8 mouse cellular contexts compared by ENCODE assay signal in genomic region chr1:74284543-74285160, GRCm38 (mm10). TPM values are rescaled to one million over a fixed set of nuclear protein-coding genes. Genes with fewer than 3 reads are reported as not detected.
DNase-seq lines count a peak whose midpoint lies in the region; ATAC-seq and TF ChIP-seq lines count a peak whose summit lies in the region.

TSS of gene Aamp (minus strand) at chr1:74284738.
TSS of gene Pnkd (plus strand) at chr1:74284930.

- TF ChIP-seq CTCF in heart, adult 2 months (IDR thresholded peaks at IDR 0.05): peak; percentile 55

- H3K79me2 ChIP-seq in heart, adult 2 months (replicated peaks; ENCODE audit: control insufficient read depth, insufficient read depth, low read length): no peaks in the 10 kb centered on the region

- peak within 1 kb of the TSS; percentile 85 for H3K4me2 ChIP-seq in embryonic facial prominence, embryonic 14.5 days (ENCODE audit: low read depth, low read length)
- H3K4me2 ChIP-seq in limb, embryonic 13.5 days (replicated peaks): peak within 1 kb of the TSS; percentile 88
- peak within 1 kb of the TSS; percentile 93 for H3K4me2 ChIP-seq in midbrain, embryonic 16.5 days (ENCODE audit: low read length)

- H3K27ac ChIP-seq in embryonic facial prominence, embryonic 14.5 days (replicated peaks; ENCODE audit: low read depth, low read length): peak within 1 kb of the TSS; percentile 85
- H3K27ac ChIP-seq in heart, adult 2 months: peak within 1 kb of the TSS; percentile 91
- H3K27ac ChIP-seq in limb, embryonic 13.5 days: peak within 1 kb of the TSS; percentile 84
- peak within 1 kb of the TSS; percentile 76 for H3K27ac ChIP-seq in midbrain, embryonic 16.5 days (ENCODE audit: low read length)

- no peaks in the 10 kb centered on the region for H3K27me3 ChIP-seq in embryonic facial prominence, embryonic 14.5 days (replicated peaks; ENCODE audit: control insufficient read depth, insufficient read depth, low read length)
- H3K27me3 ChIP-seq in heart, adult 2 months (ENCODE audit: control insufficient read depth, insufficient read depth, low read length): no peaks in the 10 kb centered on the region
- H3K27me3 ChIP-seq in limb, embryonic 13.5 days: no peaks in the 10 kb centered on the region
- H3K27me3 ChIP-seq in midbrain, embryonic 16.5 days (ENCODE audit: control insufficient read depth, insufficient read depth, low read depth, low read length): no peaks in the 10 kb centered on the region

- peak; percentile 100 for DNase-seq in 3T3-L1 (ENCODE audit: low read depth, low spot score)
- DNase-seq in adrenal gland, postnatal 4 days (ENCODE audit: low spot score in 2 of 2): peak; percentile 88 to 98
- peak; percentile 100 for DNase-seq in embryonic facial prominence, embryonic 14.5 days (ENCODE audit: low spot score)
- peak; percentile 98 to 100 for DNase-seq in heart, adult 2 months
- DNase-seq in kidney, adult 8-10 months: peak; percentile 100
- DNase-seq in spleen, postnatal 10 days (ENCODE audit: low spot score in 2 of 2): peak; percentile 97 to 100

- TF ChIP-seq EP300 in heart, adult 2 months (IDR thresholded peaks at IDR 0.05; ENCODE audit: insufficient read depth, low read depth, low read length): peak; percentile 55; the same call in 1 of the 2 replicates

- H3K4me3 ChIP-seq in embryonic facial prominence, embryonic 14.5 days (ENCODE audit: low read depth, low read length): peak within 1 kb of the TSS; percentile 90
- peak within 1 kb of the TSS; percentile 83 for H3K4me3 ChIP-seq in heart, adult 2 months
- peak within 1 kb of the TSS; percentile 77 for H3K4me3 ChIP-seq in limb, embryonic 13.5 days
- peak within 1 kb of the TSS; percentile 77 for H3K4me3 ChIP-seq in midbrain, embryonic 16.5 days (ENCODE audit: low read depth, low read length)

- WGBS in embryonic facial prominence, embryonic 14.5 days: under 1% methylated on average over 51 of the region's 56 CpGs
- WGBS in heart, adult 2 months: under 1% methylated on average over 55 of the region's 56 CpGs
- WGBS in limb, embryonic 13.5 days: under 1% methylated on average over 56 of the region's 56 CpGs
- WGBS in midbrain, embryonic 16.5 days: under 1% methylated on average over 56 of the region's 56 CpGs

- peaks cover 4% of the 10 kb centered on the region; the same call in 1 of the 2 replicates for H3K4me1 ChIP-seq in embryonic facial prominence, embryonic 14.5 days (ENCODE audit: control insufficient read depth, insufficient read depth, low read length)
- H3K4me1 ChIP-seq in heart, adult 2 months (ENCODE audit: control insufficient read depth, insufficient read depth, low read length): peaks cover 14% of the 10 kb centered on the region
- peaks cover 29% of the 10 kb centered on the region for H3K4me1 ChIP-seq in limb, embryonic 13.5 days
- peaks cover 22% of the 10 kb centered on the region for H3K4me1 ChIP-seq in midbrain, embryonic 16.5 days (ENCODE audit: control insufficient read depth, insufficient read depth, low read length)

- peak within 1 kb of the TSS; percentile 90 for H3K9ac ChIP-seq in embryonic facial prominence, embryonic 14.5 days (ENCODE audit: low read depth, low read length)
- H3K9ac ChIP-seq in heart, adult 2 months (ENCODE audit: low read depth, low read length): peak within 1 kb of the TSS; percentile 66
- H3K9ac ChIP-seq in limb, embryonic 13.5 days: peak within 1 kb of the TSS; percentile 86
- H3K9ac ChIP-seq in midbrain, embryonic 16.5 days (ENCODE audit: low read depth, low read length): peak within 1 kb of the TSS; percentile 87

- TF ChIP-seq POLR2A in heart, adult 2 months (IDR thresholded peaks at IDR 0.05; ENCODE audit: insufficient read depth, low read depth, low read length): peak; percentile 87

- intact Hi-C loops in heart, adult 2 months (cut with DNase I): loop anchor here (1.0 to 5.0 kb wide), 3 partner anchors 48 to 223 kb away; partner anchors contain the start of genes Arpc2 and Cnot9

- H3K9me3 ChIP-seq in embryonic facial prominence, embryonic 14.5 days (ENCODE audit: control insufficient read depth, low read length): no peaks in the 10 kb centered on the region
- no peaks in the 10 kb centered on the region for H3K9me3 ChIP-seq in limb, embryonic 13.5 days
- H3K9me3 ChIP-seq in midbrain, embryonic 16.5 days (replicated peaks; ENCODE audit: control insufficient read depth, low read length, poor library complexity, severe bottlenecking): no peaks in the 10 kb centered on the region

- peaks cover 51% of the 10 kb centered on the region for H3K36me3 ChIP-seq in embryonic facial prominence, embryonic 14.5 days (ENCODE audit: control insufficient read depth, insufficient read depth, low read length)
- peaks cover under 1% of the 10 kb centered on the region; the same call in 1 of the 2 replicates for H3K36me3 ChIP-seq in heart, adult 2 months (ENCODE audit: control insufficient read depth, insufficient read depth, low read length)
- peaks cover 55% of the 10 kb centered on the region for H3K36me3 ChIP-seq in limb, embryonic 13.5 days
- peaks cover 22% of the 10 kb centered on the region for H3K36me3 ChIP-seq in midbrain, embryonic 16.5 days (ENCODE audit: control insufficient read depth, insufficient read depth, low read length)

- ATAC-seq in embryonic facial prominence, embryonic 14.5 days (ENCODE audit: low read depth): peak; percentile 98
- peak; percentile 98 for ATAC-seq in limb, embryonic 13.5 days (ENCODE audit: low FRiP score, low read depth)
- peak; percentile 98 for ATAC-seq in midbrain, embryonic 16.5 days

RNA-seq across cellular contexts. Expression of gene Aamp, which starts in this region (rescaled TPM):
- total RNA-seq in adrenal gland, postnatal 4 days (2021): 100 to 1,000 TPM; 175 to 177 TPM
- polyA plus RNA-seq in embryonic facial prominence, embryonic 14.5 days (2014; fragmentation: Nextera tagmentation; extraction: Ambion mirVana): 214 and 224 TPM in 2 replicates
- total RNA-seq in heart, adult 2 months (2021): 100 to 1,000 TPM in 1 of 2 experiments, 10 to 100 TPM in 1; 89.3 to 100 TPM
- polyA plus RNA-seq in heart, adult 2 months (2012; rRNA removed): 116 and 135 TPM in 2 replicates
- polyA plus RNA-seq in limb, embryonic 13.5 days (2015; fragmentation: Nextera tagmentation; extraction: Ambion mirVana): 220 and 232 TPM in 2 replicates
- 205 and 212 TPM in 2 replicates for polyA plus RNA-seq in midbrain, embryonic 16.5 days (2015; fragmentation: Nextera tagmentation; extraction: Ambion mirVana)

RNA-seq across cellular contexts. Expression of gene Pnkd, which starts in this region (rescaled TPM):
- total RNA-seq in adrenal gland, postnatal 4 days (2021): 10 to 100 TPM; 72.1 to 72.4 TPM
- polyA plus RNA-seq in embryonic facial prominence, embryonic 14.5 days (2014; fragmentation: Nextera tagmentation; extraction: Ambion mirVana): 119 and 133 TPM in 2 replicates
- total RNA-seq in heart, adult 2 months (2021): 100 to 1,000 TPM; 126 to 140 TPM
- 104 and 113 TPM in 2 replicates for polyA plus RNA-seq in heart, adult 2 months (2012; rRNA removed)
- polyA plus RNA-seq in limb, embryonic 13.5 days (2015; fragmentation: Nextera tagmentation; extraction: Ambion mirVana): 108 and 112 TPM in 2 replicates
- 117 and 125 TPM in 2 replicates for polyA plus RNA-seq in midbrain, embryonic 16.5 days (2015; fragmentation: Nextera tagmentation; extraction: Ambion mirVana)

Comparison
In these comparisons a context has a peak if more than half of its experiments do, and no peak if none do; other contexts are left out.
1. Peak in every context shown above with its lines: DNase-seq, ATAC-seq, H3K4me3 ChIP-seq and H3K27ac ChIP-seq.